ENCODE assay signal across 9 mouse cellular contexts in the genomic region with DNA sequence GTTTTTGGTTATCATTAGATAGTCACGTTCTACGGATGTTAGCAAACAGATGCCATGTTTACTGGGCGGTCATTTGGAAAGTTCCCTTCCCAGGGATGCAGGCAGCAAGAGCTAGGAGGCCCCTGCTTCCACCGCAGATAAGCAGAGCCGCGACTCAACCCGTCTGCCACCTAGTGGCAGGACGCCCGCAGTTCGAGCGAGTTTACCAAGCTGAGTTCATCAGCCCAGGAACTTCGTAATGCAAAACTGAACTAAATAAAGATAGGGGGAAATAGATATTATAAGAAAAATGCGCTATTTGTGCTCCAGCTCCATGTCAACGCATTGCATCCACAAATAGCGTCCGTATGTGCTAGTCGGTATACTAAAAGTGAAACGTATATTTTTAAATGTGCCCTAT. TPM values are rescaled to one million over a fixed set of nuclear protein-coding genes. Genes with fewer than 3 reads are reported as not detected.
DNase-seq lines count a peak whose midpoint lies in the region; ATAC-seq and TF ChIP-seq lines count a peak whose summit lies in the region.
"Had no signal": no experiment of that assay in that cellular context is flagged by ENCODE, and none has a peak within 500 bp of the region (broad histone marks: within the 10 kb centered on the region; RNA-seq: fewer than 3 reads in every experiment).

No protein-coding gene starts in this region.

- peak; percentile 76 to 91 (median 85) for TF ChIP-seq CTCF in MEL (IDR thresholded peaks at IDR 0.05 in 2 of 3, conservative IDR thresholded peaks at IDR 0.05 in 1 of 3; ENCODE audit: control insufficient read depth in 1 of 3, insufficient read depth in 1 of 3, low read depth in 2 of 3, low read length in 3 of 3, poor library complexity in 1 of 3, severe bottlenecking in 1 of 3)

- TF ChIP-seq RAD21 in MEL (IDR thresholded peaks at IDR 0.05; ENCODE audit: low read depth, low read length) = peak; percentile 61

- no peak overlapping the region for H3K4me2 ChIP-seq in forebrain, embryonic 16.5 days (ENCODE audit: low read length)

- peak overlapping the region; percentile 45; the same call in 1 of the 2 replicates for H3K9ac ChIP-seq in MEL (ENCODE audit: control insufficient read depth, low read depth, low read length, poor library complexity, severe bottlenecking)
- no peak overlapping the region for H3K9ac ChIP-seq in forebrain, embryonic 16.5 days (replicated peaks; ENCODE audit: low read depth, low read length)

- H3K27ac ChIP-seq in MEL (ENCODE audit: control insufficient read depth, low read depth, low read length) = no peak overlapping the region
- H3K27ac ChIP-seq in forebrain, embryonic 16.5 days (ENCODE audit: low read length) = no peak overlapping the region
- H3K27ac ChIP-seq: macrophage had no signal

- no peaks in the 10 kb centered on the region for H3K27me3 ChIP-seq in MEL (ENCODE audit: control insufficient read depth in 1 of 2, insufficient read depth in 2 of 2, low read length in 2 of 2)
- no peaks in the 10 kb centered on the region for H3K27me3 ChIP-seq in forebrain, embryonic 16.5 days (replicated peaks; ENCODE audit: control insufficient read depth, insufficient read depth, low read length)

- no peaks in the 10 kb centered on the region for H3K9me3 ChIP-seq in MEL (replicated peaks; ENCODE audit: insufficient read depth, low read length)
- no peaks in the 10 kb centered on the region for H3K9me3 ChIP-seq in forebrain, embryonic 16.5 days (ENCODE audit: control insufficient read depth, low read length)

- peak; percentile 84 for ATAC-seq in forebrain, embryonic 16.5 days
- peak; percentile 78 for ATAC-seq in megakaryocyte, adult 5-6 weeks (ENCODE audit: poor library complexity, severe bottlenecking)

- H3K4me3 ChIP-seq in MEL (ENCODE audit: control insufficient read depth in 1 of 2, insufficient read depth in 1 of 2, low read depth in 2 of 2, low read length in 2 of 2) = peak overlapping the region; percentile 29 to 76
- no peak overlapping the region for H3K4me3 ChIP-seq in forebrain, embryonic 16.5 days (replicated peaks; ENCODE audit: low read length)

- H3K4me1 ChIP-seq in MEL (ENCODE audit: control insufficient read depth in 1 of 2, insufficient read depth in 2 of 2, low read length in 2 of 2) = peaks cover 0 to 2% of the 10 kb centered on the region in 2 experiments; a peak in 1 of 4 replicates
- H3K4me1 ChIP-seq in forebrain, embryonic 16.5 days (replicated peaks; ENCODE audit: control insufficient read depth, insufficient read depth, low read length) = no peaks in the 10 kb centered on the region

- WGBS in forebrain, embryonic 16.5 days = 19% methylated on average over 18 of the region's 18 CpGs

- intact Hi-C loops in heart, postnatal 25 days (cut with DNase I) = loop anchor here (5.0 kb wide), 2 partner anchors 111 to 126 kb away; partner anchors contain the start of gene Ckap2l

- no peaks in the 10 kb centered on the region for H3K79me2 ChIP-seq in MEL (ENCODE audit: control insufficient read depth, insufficient read depth, low read length, poor library complexity)

- peaks cover 0 to 11% of the 10 kb centered on the region in 2 experiments; a peak in 2 of 4 replicates for H3K36me3 ChIP-seq in MEL (ENCODE audit: control insufficient read depth in 1 of 2, insufficient read depth in 2 of 2, low read length in 2 of 2)
- H3K36me3 ChIP-seq in forebrain, embryonic 16.5 days (ENCODE audit: control insufficient read depth, insufficient read depth) = no peaks in the 10 kb centered on the region

- peak; percentile 87 for DNase-seq in MEL (ENCODE audit: low read depth, low spot score)
- peak; percentile 47 for DNase-seq in c-Kit-positive CD71-positive TER-119-positive erythroid progenitor cells, embryonic 14.5 days (ENCODE audit: low spot score)
- DNase-seq in heart, postnatal 25 days (ENCODE audit: low spot score) = peak; percentile 40
- peak; percentile 73 to 82 for DNase-seq in layer of hippocampus, postnatal 14 days (ENCODE audit: low spot score in 2 of 2)
- peak; percentile 88 for DNase-seq in right cerebral cortex, adult 18-20 months
- peak; percentile 82 for DNase-seq in urinary bladder, postnatal 14 days (ENCODE audit: low spot score)

- no peak for TF ChIP-seq POLR2A in MEL (IDR thresholded peaks at IDR 0.05; ENCODE audit: control insufficient read depth in 1 of 2, insufficient read depth in 1 of 2, low read depth in 1 of 2, low read length in 2 of 2, poor library complexity in 1 of 2)

- TF ChIP-seq EP300 in MEL (IDR thresholded peaks at IDR 0.05; ENCODE audit: low read depth in 1 of 2, low read length in 2 of 2) = no peak

TF ChIP-seq in MEL, 35 proteins besides CTCF, POLR2A, EP300 and RAD21:
- TF ChIP-seq RCOR1 (IDR thresholded peaks at IDR 0.05; ENCODE audit: low read depth, low read length) (no peak), SMC3 (IDR thresholded peaks at IDR 0.05; ENCODE audit: low read depth, low read length) (peak; percentile 84), GATA1 (IDR thresholded peaks at IDR 0.05; ENCODE audit: low read depth, low read length) (peak; percentile 67; the same call in 1 of the 2 replicates), USF1 (IDR thresholded peaks at IDR 0.05; ENCODE audit: low read depth, low read length) (no peak), ZC3H11A (IDR thresholded peaks at IDR 0.05; ENCODE audit: low read depth, low read length) (no peak), MAX (IDR thresholded peaks at IDR 0.05; ENCODE audit: low read length) (no peak), MYC (IDR thresholded peaks at IDR 0.05; ENCODE audit: low read depth, low read length) (0 out of 2 replicates have a peak, but pooled peaks have one; percentile 24), MAZ (IDR thresholded peaks at IDR 0.05; ENCODE audit: low read depth, low read length) (no peak)
TF ChIP-seq in MEL: peak in this region for 3.

RNA-seq across cellular contexts. Expression of gene Il1b, which starts 37.5 kb away (rescaled TPM):
- total RNA-seq in MEL (2012; rRNA removed) = 0.12 and 0.20 TPM in 2 replicates
- under 1 TPM in 1 of 2 experiments, not detected in 1; 0.26 TPM for polyA plus RNA-seq in MEL (2012; ENCODE audit: insufficient read depth in 1 of 2, insufficient read length in 2 of 2, low read depth in 1 of 2, low replicate concordance in 2 of 2, missing spikeins in 1 of 2)
- not detected in 2 replicates for polyA plus RNA-seq in forebrain, embryonic 16.5 days (2015; fragmentation: Nextera tagmentation; extraction: Ambion mirVana)
- total RNA-seq in heart, postnatal 25 days (2021) = not detected
- not detected for total RNA-seq in layer of hippocampus, postnatal 14 days (2021)
- 25.9 and 27.7 TPM in 2 replicates for total RNA-seq in megakaryocyte, adult 5-6 weeks (2015)
- total RNA-seq in megakaryocyte, adult 5-6 weeks (2017) = 15.8 and 16.8 TPM in 2 replicates

Comparison
In these comparisons a context has a peak if more than half of its experiments do, and no peak if none do; other contexts are left out.
1. RNA of gene Il1b, which starts 37.5 kb away (total RNA-seq): 15.8 to 27.7 TPM in megakaryocyte, adult 5-6 weeks; not detected in heart, postnatal 25 days, 0.12 to 0.20 TPM in MEL and not detected in layer of hippocampus, postnatal 14 days; every median in the first group is over 10 times any median in the second.
2. Peak in every context shown above with its lines, with median percentiles within 50 percentile points of each other: DNase-seq.